Mouse (Mus musculus) testis, adult 10 weeks (tissue): ENCODE results near the gene Zfp994. TPM values are rescaled to one million over a fixed set of nuclear protein-coding genes. Genes with fewer than 3 reads are reported as not detected.

Experiments used
- polyA plus RNA-seq: library from polyadenylated mRNA; stranded (reverse); fragments of 350-450 nt; fragmentation: Illumina TruSeq; extraction: RNeasy Lipid Tissue Mini Kit (QIAGEN cat#74804); gene quantifications from one replicate; pipeline ENCODE4 v1.2.3, GENCODE M21; 2014; ENCODE audit warnings: low read depth, low replicate concordance

The Zfp994 gene
- 6.8 TPM for polyA plus RNA-seq

DNA sequence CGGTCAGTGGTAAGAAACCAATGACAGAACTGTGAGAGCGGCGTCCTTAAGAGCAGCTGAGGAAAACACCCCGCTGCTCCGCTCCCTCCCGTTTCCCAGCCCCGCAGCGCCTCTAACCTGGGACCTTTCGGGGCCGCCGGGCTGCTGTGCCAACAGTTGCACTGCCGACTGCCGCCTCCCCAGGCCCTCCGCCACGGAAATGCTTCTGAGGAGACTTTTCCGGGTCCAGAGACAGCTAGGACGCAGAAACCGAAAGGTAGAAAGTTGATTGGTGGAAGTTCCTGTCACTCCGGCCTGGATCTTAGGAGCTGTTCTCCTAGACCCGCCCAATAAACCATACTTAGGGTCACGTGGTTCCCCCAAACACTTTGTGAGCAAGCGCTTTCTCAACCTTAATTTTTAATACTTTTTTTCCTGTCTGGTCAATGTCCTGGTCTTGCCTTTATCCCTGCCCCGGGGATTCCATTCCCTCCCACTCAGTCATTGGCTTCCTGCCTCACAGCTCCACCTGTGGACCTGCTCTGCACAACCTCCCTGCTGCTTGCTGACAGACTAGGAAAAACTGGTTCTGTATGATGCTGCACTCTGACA is at the start of gene Zfp994:
Gene Zfp994 (minus strand): TSS at position 195 of the 591 bp plus-strand sequence.

GRCm38 (mm10) chr17:22165722-22166294 is 59.6 kb downstream of the Zfp994 start, which contains the start of gene Zfp947:
Zfp947 (minus strand) TSS chr17:22166190.

Other genes with a start within 250 kb of the Zfp994 start
- gene Zfp947, start 59.4 kb downstream of the Zfp994 start, polyA plus RNA-seq, result 1.8 TPM
- gene CT030661.1, start 89.2 kb upstream of the Zfp994 start, polyA plus RNA-seq, result 68.2 TPM
- gene Zfp944, start 135.8 kb upstream of the Zfp994 start, polyA plus RNA-seq, result 49.4 TPM
- gene Zfp758, start 135.8 kb upstream of the Zfp994 start, polyA plus RNA-seq, result 20.8 TPM
- gene Zfp946, start 198.6 kb upstream of the Zfp994 start, polyA plus RNA-seq, result 12.3 TPM